Mouse (Mus musculus) frontal cortex, postnatal 25 days (tissue): ENCODE measurements around the gene Ssh1.

Source experiments
- DNase-seq, 2 experiments: peaks; one replicate each; pipeline ENCODE4 v3.0.0; 2022; ENCODE audit warnings: low spot score in 2 of 2

Ssh1 gene

DNA sequence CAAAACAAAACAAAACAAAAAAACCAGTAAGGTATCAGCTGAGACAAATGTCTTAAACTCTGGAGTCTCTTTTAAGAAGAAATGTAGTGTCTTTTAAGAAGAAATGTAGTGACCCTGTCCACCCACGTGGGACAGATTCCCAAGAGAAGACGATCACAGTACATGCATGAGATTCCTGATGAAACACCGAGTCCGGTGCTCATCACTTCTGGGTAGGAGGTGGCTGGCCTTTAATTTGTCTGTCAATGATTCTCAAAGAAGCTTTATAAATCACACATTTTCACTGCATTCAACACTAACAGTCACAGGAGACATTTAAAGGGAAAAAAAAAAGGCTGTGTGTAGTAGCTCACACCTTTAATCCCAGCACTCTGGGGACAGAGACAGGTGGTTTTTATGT is 103.8 kb downstream of the Ssh1 start:
- no peak for DNase-seq

DNA sequence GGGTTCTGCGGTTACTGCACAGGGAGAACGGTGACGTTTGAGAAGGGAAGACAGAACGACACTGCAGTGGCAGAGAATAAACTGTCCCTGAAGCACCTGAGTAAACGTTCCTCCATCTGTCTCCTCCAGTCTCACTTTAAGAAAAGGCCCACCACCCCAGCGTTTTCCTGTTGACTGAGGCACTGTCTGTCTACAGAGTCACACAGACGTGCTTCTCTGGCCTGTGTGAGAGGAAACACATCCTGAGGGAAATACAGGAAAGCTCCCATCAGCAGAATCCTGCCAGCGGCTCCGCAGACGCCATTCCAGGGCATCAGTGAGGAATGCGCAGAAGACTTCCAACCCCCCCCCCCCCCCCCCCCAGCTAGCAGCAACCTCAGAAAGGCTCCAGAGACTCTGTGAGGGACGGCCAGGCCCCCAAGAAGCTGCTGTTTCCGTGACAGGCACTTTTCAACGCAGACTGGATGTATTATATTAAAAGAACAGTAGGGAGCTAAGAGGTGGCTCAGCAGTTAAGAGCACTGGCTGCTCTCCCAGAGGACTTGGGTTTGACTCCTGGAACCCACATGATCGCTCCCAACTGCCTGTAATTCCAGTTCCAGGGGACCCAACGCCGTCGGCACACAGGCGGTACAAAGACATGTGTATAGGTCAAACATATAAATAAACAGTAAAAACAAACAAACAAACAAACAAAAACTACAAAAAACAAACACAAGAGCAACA is 104.3 kb downstream of the Ssh1 start:
- DNase-seq, result no peak

DNA sequence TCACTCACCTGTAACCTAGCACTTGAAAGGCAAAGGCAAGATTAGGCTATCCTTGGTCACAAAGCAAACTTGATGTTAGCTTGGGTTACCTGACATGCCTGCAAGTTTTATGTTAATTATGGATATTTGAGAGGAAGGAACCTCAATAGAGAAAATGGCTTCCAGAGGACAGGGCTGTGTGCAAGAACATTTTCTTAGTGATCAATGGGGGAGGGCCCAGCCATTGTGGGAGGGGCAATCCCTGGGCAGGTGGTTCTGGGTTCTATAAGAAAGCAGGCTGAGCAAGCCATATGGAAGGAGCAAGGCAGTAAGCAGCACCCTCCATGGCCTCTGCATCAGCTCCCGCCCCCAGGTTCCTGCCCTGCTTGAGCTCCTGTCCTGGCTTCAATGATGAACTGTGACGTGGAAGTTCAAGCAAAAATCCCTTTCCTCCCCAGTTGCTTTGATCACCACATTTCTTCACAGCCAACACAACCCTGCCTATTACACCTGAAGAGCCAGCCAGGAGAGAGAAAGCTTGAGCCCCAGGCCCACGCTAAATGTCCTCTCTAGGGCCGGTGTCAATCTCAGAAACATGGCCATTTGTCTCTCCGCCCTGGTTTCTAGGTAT is 105.4 kb downstream of the Ssh1 start:
- no peak for DNase-seq

DNA sequence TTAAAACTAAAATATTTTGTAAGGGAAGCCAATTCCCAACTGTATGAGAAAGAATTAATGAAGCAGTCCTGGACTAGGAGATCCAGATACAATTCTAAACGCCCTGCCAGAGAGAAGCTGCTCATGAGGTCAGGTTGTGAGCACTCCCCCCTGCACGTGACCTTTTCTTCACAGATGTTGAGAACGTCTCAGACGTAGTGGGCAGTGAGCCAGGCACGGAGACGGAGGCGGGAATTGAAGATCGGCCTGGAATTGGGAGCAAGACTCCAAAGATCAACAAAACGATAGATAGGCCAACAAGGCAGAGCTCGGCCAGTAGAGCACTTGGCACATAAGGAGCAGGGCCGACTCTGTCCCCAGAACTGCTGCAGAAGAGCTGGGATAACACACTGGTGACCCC is 106.6 kb downstream of the Ssh1 start:
- DNase-seq, result no peak
